Mouse (Mus musculus) left cerebral cortex, postnatal 14 days (tissue): ENCODE data around the gene Pdik1l. TPM values are rescaled to one million over a fixed set of nuclear protein-coding genes. Genes with fewer than 3 reads are reported as not detected.

ENCODE experiments used
- DNase-seq, 2 experiments: peaks; one replicate each; pipeline ENCODE4 v3.0.0; 2021 to 2022; ENCODE audit warnings: low spot score in 2 of 2, mixed read lengths in 1 of 2
- intact Hi-C: fragments of 180-260 bp; cut with DNase I; formaldehyde crosslinking; loops from one replicate; pipeline ENCODE4 v1.15.1; 2025
- total RNA-seq, 2 experiments: library from RNA; stranded (reverse); gene quantifications; 2 replicates each; pipeline ENCODE4 v1.2.3; 2021

Pdik1l gene
- total RNA-seq, 2 experiments from 2014 or later: 16.1 to 16.4 TPM

DNA sequence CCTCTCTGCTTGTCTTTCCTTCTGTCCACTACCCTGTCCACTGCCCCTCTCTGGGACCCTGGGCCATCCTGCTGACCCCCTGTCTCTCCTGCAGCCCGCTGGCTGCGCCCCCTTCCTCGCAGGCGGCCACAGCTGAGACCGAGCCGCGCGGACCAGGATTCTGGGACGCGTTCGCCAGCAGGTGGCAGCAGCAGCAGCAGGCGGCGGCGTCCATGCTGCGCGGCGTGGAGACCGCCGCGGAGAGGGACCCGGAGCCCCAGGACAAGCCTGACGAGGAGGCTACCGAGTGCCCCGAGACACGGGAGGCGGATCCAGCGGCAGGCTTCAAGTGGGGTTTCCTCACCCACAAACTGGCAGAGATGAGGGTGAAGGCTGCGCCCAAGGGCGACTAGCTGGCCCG lies 38.0 kb downstream of the Pdik1l start:
- DNase-seq: peak; percentile 41 to 75
- intact Hi-C loops: loop anchor here (2.0 to 5.0 kb wide), 3 partner anchors 39 to 108 kb away; partner anchors contain the start of gene Cep85

DNA sequence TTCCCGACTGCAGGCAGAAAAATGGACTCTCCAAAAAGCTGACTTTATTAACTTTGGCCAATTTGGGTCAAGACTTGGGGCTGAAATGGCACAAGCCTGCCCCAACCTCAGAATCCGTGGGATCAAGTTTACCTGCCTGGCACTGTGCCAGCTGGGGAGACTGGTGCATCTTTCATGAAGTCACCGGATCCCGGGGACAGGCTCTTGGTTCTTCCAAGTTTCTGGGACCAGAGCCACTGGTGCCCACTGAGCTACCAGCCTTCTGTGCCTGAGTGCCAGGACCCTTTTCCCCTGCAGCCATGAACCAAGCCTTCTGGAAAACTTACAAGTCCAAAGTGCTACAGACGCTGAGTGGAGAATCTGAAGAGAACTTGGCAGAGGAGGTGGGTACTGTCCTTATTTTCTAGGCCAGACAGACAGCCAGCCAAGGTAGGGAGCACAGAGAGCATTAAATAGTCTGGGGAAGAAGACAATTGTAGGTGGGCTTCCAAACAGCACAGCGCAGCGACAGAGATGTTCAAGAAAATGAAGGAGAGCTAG lies 40.9 kb downstream of the Pdik1l start, which contains the start of gene Gm30191:
Gene Gm30191 (plus strand): TSS at position 217 of the 540 bp plus-strand sequence.
- no peak for DNase-seq
- intact Hi-C loops: loop anchor here (5.0 kb wide), 1 partner anchor 59 kb away; the partner anchor contains the start of gene Cep85

DNA sequence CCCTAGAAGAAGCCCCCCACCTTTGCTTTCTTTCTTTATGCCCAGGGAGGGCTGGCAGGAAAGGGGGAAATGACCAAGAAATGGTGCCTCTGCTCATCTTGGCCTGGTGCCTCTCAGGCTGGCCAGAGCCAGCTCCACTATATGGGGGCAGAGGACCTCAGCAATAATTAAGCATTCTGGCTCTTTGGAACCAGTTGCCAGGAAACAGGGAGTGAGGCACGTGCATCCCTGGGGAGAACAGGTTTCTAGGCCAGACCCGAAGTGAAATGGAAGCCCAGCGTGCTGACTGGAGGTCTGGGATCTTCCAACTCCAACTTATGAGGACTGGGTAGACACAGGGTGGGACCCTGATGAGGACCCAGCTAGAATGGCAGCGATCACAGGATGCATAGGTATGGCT lies 41.4 kb downstream of the Pdik1l start:
- DNase-seq: no peak
- intact Hi-C loops: loop anchor here (5.0 kb wide), 1 partner anchor 59 kb away; the partner anchor contains the start of gene Cep85

DNA sequence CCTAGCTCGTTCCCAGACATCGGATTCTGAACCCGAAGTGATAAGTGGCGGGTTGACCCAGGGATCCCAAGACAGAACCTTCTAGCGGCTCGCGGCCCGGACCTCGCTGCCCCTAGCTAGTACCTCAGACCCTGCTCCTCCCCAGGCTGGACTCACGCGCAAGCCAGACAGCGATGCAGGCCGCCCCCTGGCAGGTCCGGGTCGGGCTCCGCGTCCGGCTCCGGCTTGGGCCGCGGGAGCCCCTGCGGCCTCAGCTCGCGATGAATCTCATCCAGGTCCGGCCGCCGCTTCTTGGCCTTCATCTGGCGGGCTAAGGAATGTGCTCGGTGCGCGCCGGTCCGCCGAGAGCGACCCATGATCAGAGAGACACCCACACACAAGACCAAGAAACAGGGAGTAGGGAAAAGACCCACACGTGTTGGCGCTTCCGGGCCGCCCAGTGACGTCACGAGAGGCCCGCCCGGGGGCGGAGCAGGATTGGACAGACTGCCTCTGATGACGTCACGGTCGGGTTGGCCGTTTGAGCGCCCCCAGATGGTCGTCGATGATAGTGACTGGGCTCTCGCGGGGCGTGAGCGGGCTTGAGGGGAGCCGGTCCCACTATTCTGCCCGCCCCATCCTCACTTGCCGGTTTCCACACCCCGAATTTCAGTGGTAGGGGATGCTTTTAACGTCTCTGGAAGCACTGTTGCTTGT lies 42.4 kb downstream of the Pdik1l start, which contains the start of gene Zfp593:
Gene Zfp593 (minus strand): TSS at position 445 of the 696 bp plus-strand sequence.
- intact Hi-C loops: loop anchor here (5.0 kb wide), 1 partner anchor 58 kb away; the partner anchor contains the start of gene Cep85
- peak; percentile 96 for DNase-seq

DNA sequence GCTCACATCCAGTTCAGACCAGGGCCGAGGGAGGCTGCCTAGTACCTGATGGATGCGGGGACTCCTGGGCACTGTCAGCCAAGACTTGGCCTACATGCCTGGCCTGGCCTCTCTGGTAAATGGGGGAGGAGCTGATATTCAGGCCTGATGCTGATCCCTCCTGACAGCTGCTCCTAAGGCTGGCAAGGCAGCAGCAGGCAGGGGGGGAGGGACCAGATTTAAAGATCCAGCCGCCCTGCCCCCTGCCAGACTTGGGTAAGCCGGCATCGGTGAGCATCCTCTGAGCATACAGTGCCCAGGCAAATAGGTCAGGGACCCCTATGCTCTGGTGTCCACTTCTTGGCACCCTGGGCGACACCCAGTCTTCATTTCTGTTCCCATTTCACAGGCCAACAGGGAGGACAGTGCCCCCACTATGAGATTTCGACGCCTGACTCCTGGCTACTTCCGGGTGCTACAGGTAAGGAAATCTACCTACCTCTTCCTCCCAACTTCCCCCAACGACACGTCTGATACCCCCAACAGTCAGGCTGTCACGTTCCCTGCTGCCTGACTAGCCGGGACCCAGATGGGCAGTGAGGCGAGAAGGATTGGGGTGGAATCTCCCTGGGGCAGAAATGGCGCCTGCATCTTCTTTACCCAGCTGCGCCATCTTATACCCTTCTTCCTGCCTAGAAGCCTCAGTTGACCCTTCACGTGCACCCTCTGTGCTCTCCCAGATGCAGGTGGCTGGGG lies 44.0 kb downstream of the Pdik1l start, which contains the start of gene E130218I03Rik:
Gene E130218I03Rik (plus strand): TSS at position 147 of the 735 bp plus-strand sequence.
- no peak for DNase-seq
- intact Hi-C loops: no loop called here

DNA sequence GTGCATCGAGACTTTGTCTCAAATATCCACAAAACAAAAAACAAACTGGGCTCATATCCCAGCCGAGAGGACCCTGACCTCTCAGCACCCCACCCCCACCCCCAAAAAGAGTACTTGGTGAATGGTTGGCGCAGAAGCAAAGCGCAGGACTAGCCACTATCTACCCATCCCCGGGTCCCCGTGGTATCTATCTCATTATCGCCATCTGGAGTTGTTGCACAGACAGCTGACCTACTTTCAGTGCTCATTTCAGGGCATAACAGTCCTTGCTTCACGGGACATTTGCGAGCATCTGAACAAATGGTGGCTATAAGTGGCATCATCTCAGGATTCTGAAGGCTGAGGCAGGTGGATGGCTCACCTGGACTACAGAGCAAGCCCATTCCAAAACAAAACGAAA lies 49.0 kb downstream of the Pdik1l start:
- intact Hi-C loops: no loop called here

DNA sequence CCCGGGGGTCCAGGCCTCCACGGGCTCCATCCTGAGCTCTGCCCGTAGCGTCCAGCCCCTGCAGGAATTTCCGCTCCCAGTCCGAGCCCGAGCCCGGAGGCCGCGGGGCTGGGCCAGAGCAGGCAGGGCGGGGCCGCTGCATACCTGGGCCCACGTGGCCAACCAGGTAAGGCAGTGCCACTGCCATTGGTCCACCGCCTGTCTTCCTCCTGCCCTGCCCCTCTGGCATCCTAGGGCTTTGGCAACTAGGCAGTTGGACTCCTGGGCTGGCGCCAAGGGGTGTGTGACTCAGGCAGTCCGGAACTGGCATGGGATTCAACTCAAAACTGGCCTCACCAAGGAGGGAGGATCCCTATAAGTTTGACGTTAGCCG lies 49.4 kb downstream of the Pdik1l start, which contains the start of gene Cnksr1:
Gene Cnksr1 (minus strand): TSS at position 121 of the 373 bp plus-strand sequence.
- intact Hi-C loops: no loop called here
- DNase-seq: peak; percentile 28 to 37

More for the DNA sequence above, 49.0 kb downstream of the Pdik1l start:
- DNase-seq: peak in 1 of 2 experiments; percentile 11

DNA sequence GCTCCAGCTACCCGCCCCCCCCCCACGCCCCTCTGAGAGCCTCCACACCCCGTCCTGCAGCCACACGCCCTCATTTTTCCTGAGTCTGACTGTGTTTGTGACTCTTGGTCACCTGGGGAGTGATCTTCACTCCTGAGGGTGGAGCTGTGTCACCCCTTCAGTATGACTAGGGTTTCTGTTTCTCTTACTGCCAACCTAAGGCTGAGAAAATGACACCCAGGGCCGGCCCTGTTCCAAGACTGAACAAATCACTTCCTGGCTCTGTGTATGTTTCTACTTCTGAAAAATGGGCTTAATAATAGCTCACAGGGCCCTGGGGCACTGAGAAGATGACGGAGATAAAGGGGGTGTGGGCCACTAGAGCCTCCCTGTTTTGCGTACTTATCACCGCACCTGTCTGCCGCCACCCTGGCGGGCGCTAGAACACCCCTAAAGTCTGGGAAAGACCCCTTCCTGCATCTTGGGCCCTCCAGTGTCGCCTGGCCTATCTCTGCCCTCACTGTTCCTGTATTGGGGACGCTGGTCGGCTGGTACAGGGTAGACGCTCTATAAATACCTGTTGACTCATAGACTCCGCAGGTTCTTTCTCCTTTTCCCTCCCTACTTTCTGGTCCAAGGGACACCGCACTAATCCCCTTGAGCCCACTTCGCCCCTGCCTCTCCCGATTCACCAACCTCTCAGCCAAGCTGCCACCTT lies 50.0 kb downstream of the Pdik1l start:
- DNase-seq: no peak
- intact Hi-C loops: no loop called here

DNA sequence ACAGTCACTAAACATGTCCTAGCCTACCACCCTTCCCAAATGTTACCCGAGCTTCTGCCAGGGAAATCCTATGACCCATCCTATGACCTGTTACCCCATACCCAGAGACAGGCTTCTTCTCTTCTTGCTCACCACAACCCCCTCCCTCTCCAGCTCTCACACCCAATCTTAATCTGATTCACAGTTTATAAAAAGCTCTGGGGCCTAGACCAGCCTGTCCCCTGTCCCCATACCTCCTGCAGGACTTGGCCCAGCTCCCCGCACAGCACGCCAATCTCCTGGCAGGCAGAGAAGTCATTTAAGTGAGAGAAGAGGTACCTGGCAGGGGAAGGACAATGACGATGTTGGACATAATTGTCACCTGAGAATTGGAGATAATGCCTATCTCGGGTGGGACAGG lies 52.8 kb downstream of the Pdik1l start:
- DNase-seq: no peak
- intact Hi-C loops: no loop called here

DNA sequence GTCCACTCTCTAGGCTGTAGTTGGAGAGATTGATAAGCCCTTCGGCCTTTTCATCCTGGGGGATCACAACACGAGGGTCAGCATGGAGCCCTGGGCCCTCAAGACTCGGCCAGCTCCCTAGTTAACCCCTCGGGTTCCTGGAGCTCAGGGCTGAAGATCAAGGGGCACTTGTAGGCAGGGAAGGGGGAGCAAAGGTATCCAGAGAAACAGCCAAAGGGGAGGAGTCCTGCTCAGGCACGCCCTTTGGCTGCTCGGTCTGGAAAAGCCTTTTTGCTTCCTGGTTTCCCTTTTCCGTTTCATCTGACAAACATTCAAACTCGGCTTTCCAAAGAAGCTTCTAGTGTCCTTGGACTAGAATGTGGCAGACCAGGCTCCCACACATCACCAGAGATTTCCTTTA lies 57.3 kb downstream of the Pdik1l start:
- no peak for DNase-seq
- intact Hi-C loops: no loop called here

DNA sequence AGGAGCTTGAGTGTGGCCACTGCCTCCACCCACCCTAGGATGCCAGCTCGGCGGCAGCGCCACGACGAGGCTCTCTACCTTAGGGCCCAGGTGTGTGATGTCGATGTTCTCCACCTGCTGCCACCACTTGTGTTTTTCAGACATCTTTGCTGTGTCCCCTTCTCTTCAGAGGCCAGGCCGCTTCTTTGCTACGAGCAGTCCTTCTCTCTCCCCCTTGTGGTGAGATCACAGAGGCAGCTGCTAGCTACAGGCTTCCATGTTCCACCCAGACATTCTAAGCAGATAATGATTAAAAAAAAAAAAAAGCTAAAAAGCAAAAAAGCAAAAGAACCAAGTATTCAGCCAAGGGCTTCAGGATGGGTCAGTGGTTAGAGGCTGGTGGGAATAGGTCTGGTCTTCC lies 60.5 kb downstream of the Pdik1l start, which contains the start of gene Catsper4:
Gene Catsper4 (minus strand): TSS at position 190 of the 400 bp plus-strand sequence.
- intact Hi-C loops: no loop called here
- peak in 1 of 2 experiments; percentile 20 for DNase-seq

Other genes with a start within 250 kb of the Pdik1l start
- gene Zfp683, start 234.1 kb downstream of the Pdik1l start, total RNA-seq: not detected
- gene Crybg2, start 227.1 kb downstream of the Pdik1l start, total RNA-seq: 1 to 10 TPM; 1.3 to 1.4 TPM
- 1 to 10 TPM in 1 of 2 experiments, under 1 TPM in 1; 0.99 to 2.4 TPM for gene Cd52, start 192.8 kb downstream of the Pdik1l start, total RNA-seq
- 10 to 100 TPM; 22.6 to 25.0 TPM for gene Ubxn11, start 185.3 kb downstream of the Pdik1l start, total RNA-seq
- gene Sh3bgrl3, start 159.1 kb downstream of the Pdik1l start, total RNA-seq: 100 to 1,000 TPM; 204 to 214 TPM
- 10 to 100 TPM in 1 of 2 experiments, 1 to 10 TPM in 1; 9.5 to 10.5 TPM for gene Cep85, start 100.8 kb downstream of the Pdik1l start, total RNA-seq
- gene Gm7534, start 84.9 kb downstream of the Pdik1l start, total RNA-seq: not detected
- gene Catsper4, start 60.5 kb downstream of the Pdik1l start, total RNA-seq: not detected
- gene Cnksr1, start 49.5 kb downstream of the Pdik1l start, total RNA-seq: under 1 TPM in 1 of 2 experiments, not detected in 1; 0.24 TPM
- not detected for gene E130218I03Rik, start 44.2 kb downstream of the Pdik1l start, total RNA-seq
- gene Zfp593, start 42.3 kb downstream of the Pdik1l start, total RNA-seq: 10 to 100 TPM in 1 of 2 experiments, 1 to 10 TPM in 1; 10.0 to 12.5 TPM
- not detected for gene Gm30191, start 41.0 kb downstream of the Pdik1l start, total RNA-seq
- 1 to 10 TPM; 3.8 to 4.3 TPM for gene Grrp1, start 33.8 kb downstream of the Pdik1l start, total RNA-seq
- under 1 TPM; 0.40 to 0.86 TPM for gene Trim63, start 27.2 kb upstream of the Pdik1l start, total RNA-seq
- gene Slc30a2, start 55.3 kb upstream of the Pdik1l start, total RNA-seq: under 1 TPM in 1 of 2 experiments, not detected in 1; 0.17 TPM
- 10 to 100 TPM; 52.3 to 53.7 TPM for gene Extl1, start 96.0 kb upstream of the Pdik1l start, total RNA-seq
- gene Pafah2, start 108.4 kb upstream of the Pdik1l start, total RNA-seq: 10 to 100 TPM; 10.9 to 12.3 TPM
- 1,000 to 10,000 TPM; 1,227 to 1,286 TPM for gene Stmn1, start 180.4 kb upstream of the Pdik1l start, total RNA-seq
- 10 to 100 TPM; 54.6 to 55.8 TPM for gene Paqr7, start 208.8 kb upstream of the Pdik1l start, total RNA-seq
- gene Aunip, start 223.1 kb upstream of the Pdik1l start, total RNA-seq: under 1 TPM; 0.53 to 0.55 TPM
- 10 to 100 TPM; 69.4 to 71.9 TPM for gene Mtfr1l, start 247.5 kb upstream of the Pdik1l start, total RNA-seq